ENCODE assay signal across 9 mouse cellular contexts in the genomic region with DNA sequence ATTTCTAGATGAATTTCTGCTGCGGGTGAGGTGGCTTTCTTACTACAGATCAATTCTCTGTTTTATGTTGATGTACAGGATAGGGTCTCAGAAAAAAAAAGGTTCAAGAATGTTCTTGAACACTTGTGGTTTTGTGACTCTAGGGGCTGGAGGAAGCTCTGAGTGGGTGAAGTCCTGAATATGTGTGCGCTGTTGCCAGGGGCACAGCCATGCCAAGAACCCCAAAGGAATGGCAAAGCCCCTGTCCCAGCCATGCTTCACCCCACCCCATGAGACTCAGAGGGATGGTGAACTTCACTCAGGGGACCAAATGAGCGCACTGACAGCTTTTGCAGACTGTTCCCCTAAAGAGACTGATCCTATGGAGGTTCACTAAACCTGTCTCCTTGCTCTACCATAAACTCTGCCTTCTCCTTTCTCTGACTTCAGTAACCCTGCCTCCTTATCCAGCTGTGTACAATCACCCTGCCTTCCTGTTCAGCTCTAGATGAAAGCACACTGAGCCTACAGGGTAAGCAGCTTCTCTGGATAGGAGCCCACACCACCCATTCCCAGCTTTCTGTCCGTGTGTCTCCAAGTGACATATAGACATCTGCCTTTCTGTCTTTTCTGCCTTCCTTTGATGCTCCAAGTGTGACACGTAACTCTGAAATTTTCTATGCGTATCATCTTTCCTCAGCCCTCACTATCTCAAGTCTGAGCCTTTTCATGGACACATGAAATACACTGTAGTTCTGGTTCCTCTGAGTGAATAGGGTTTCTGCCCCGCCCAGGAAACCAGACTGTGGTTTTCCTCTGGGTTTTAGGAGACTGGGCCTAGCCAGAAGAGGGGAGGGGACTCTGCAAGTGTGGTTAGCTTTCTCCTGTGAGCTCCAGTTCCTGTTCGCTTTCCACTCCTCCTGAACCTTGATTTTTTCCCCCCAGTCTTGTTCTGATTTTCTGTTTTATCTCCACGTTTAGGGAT.
DNase-seq lines count a peak whose midpoint lies in the region; ATAC-seq and TF ChIP-seq lines count a peak whose summit lies in the region.
"Had no signal": no experiment of that assay in that cellular context is flagged by ENCODE, and none has a peak within 500 bp of the region (broad histone marks: within the 10 kb centered on the region; RNA-seq: fewer than 3 reads in every experiment).

No protein-coding gene starts in this region.

- 0 out of 2 replicates have a peak, but pooled peaks have one; percentile 55 for ATAC-seq in hindbrain, postnatal 0 days
- no peak for ATAC-seq in hindbrain, embryonic 11.5 days (ENCODE audit: low FRiP score)
- ATAC-seq in hematopoietic stem cell, adult 5-6 weeks (replicated peaks in 1 of 2; ENCODE audit: insufficient read depth in 1 of 2, low FRiP score in 2 of 2, low TSS enrichment in 1 of 2, low read depth in 1 of 2, poor library complexity in 2 of 2, severe bottlenecking in 2 of 2) = peak; percentile 99

- DNase-seq in hindbrain, postnatal 0 days (ENCODE audit: low spot score) = no peak
- DNase-seq in hindbrain, embryonic 11.5 days (ENCODE audit: low spot score) = no peak
- DNase-seq in R1 (ENCODE audit: low read depth, low spot score) = peak; percentile 49
- DNase-seq in right cerebral cortex, postnatal 4 days = no peak
- no peak for DNase-seq in Muller cell, postnatal 12 days (ENCODE audit: inconsistent ontology term)
- no peak for DNase-seq in layer of hippocampus, postnatal 25 days (ENCODE audit: extremely low spot score in 1 of 2, low spot score in 1 of 2)

- H3K27me3 ChIP-seq in hindbrain, postnatal 0 days (ENCODE audit: insufficient read depth, low read length) = no peaks in the 10 kb centered on the region
- no peaks in the 10 kb centered on the region for H3K27me3 ChIP-seq in hindbrain, embryonic 11.5 days (ENCODE audit: control insufficient read depth, insufficient read depth, low read length)
- H3K27me3 ChIP-seq in myocyte (ENCODE audit: control insufficient read depth, insufficient read depth, insufficient read length) = no peaks in the 10 kb centered on the region
- H3K27me3 ChIP-seq: stomach, embryonic 15.5 days had no signal

- H3K27ac ChIP-seq in hindbrain, postnatal 0 days = no peak overlapping the region
- no peak overlapping the region for H3K27ac ChIP-seq in hindbrain, embryonic 11.5 days (ENCODE audit: low read depth, low read length)
- H3K27ac ChIP-seq: stomach, embryonic 15.5 days had no signal

- 81% methylated on average over 9 of the region's 9 CpGs for WGBS in hindbrain, postnatal 0 days
- WGBS in hindbrain, embryonic 11.5 days = 84% methylated on average over 9 of the region's 9 CpGs

- no peak overlapping the region for H3K4me3 ChIP-seq in hindbrain, postnatal 0 days (ENCODE audit: low read length)
- no peak overlapping the region for H3K4me3 ChIP-seq in hindbrain, embryonic 11.5 days (ENCODE audit: low read depth, low read length)
- H3K4me3 ChIP-seq in myocyte = no peak overlapping the region
- H3K4me3 ChIP-seq: stomach, embryonic 15.5 days had no signal

- H3K4me1 ChIP-seq in hindbrain, postnatal 0 days (ENCODE audit: insufficient read depth, low read length) = no peaks in the 10 kb centered on the region
- no peaks in the 10 kb centered on the region for H3K4me1 ChIP-seq in hindbrain, embryonic 11.5 days (replicated peaks; ENCODE audit: control insufficient read depth, insufficient read depth, low read length)
- H3K4me1 ChIP-seq: stomach, embryonic 15.5 days had no signal

- no peaks in the 10 kb centered on the region for H3K79me2 ChIP-seq in myocyte (ENCODE audit: control insufficient read depth, insufficient read depth)

- H3K36me3 ChIP-seq in hindbrain, postnatal 0 days (ENCODE audit: insufficient read depth, low read length) = no peaks in the 10 kb centered on the region
- no peaks in the 10 kb centered on the region for H3K36me3 ChIP-seq in hindbrain, embryonic 11.5 days (ENCODE audit: control insufficient read depth, insufficient read depth, low read length)
- H3K36me3 ChIP-seq in myocyte (ENCODE audit: control insufficient read depth, insufficient read depth) = no peaks in the 10 kb centered on the region
- H3K36me3 ChIP-seq: stomach, embryonic 15.5 days had no signal

- no peaks in the 10 kb centered on the region for H3K9me3 ChIP-seq in hindbrain, postnatal 0 days (ENCODE audit: low read length)
- H3K9me3 ChIP-seq in hindbrain, embryonic 11.5 days (ENCODE audit: control insufficient read depth, low read length) = no peaks in the 10 kb centered on the region
- H3K9me3 ChIP-seq: stomach, embryonic 15.5 days had no signal

- no peak for TF ChIP-seq POLR2A in myocyte (IDR thresholded peaks at IDR 0.05; ENCODE audit: insufficient read length, low read depth)

- no peak overlapping the region for H3K4me2 ChIP-seq in hindbrain, postnatal 0 days (ENCODE audit: low read depth, low read length)
- H3K4me2 ChIP-seq in hindbrain, embryonic 11.5 days (replicated peaks; ENCODE audit: low read depth, low read length) = no peak overlapping the region
- peak overlapping the region; percentile 56 for H3K4me2 ChIP-seq in myocyte (ENCODE audit: low read depth)
- H3K4me2 ChIP-seq: stomach, embryonic 15.5 days had no signal

- no peak overlapping the region for H3K9ac ChIP-seq in hindbrain, postnatal 0 days (replicated peaks; ENCODE audit: low read length)
- H3K9ac ChIP-seq in hindbrain, embryonic 11.5 days (ENCODE audit: low read depth, low read length) = no peak overlapping the region
- H3K9ac ChIP-seq: stomach, embryonic 15.5 days had no signal

- TF ChIP-seq CTCF in hindbrain, postnatal 0 days (IDR thresholded peaks at IDR 0.05; ENCODE audit: low read depth) = no peak

- no peak overlapping the region for H3ac ChIP-seq in myocyte (ENCODE audit: control insufficient read depth, insufficient read length)

TF ChIP-seq in myocyte, 11 proteins besides CTCF, POLR2A, EP300 and RAD21:
- TF ChIP-seq SRF (IDR thresholded peaks at IDR 0.05; ENCODE audit: control insufficient read depth, insufficient read length, low read depth) (no peak), POLR2AphosphoS2 (IDR thresholded peaks at IDR 0.05; ENCODE audit: insufficient read length, low read depth) (no peak), REST (IDR thresholded peaks at IDR 0.05; ENCODE audit: insufficient read depth, insufficient read length) (no peak), TCF12 (IDR thresholded peaks at IDR 0.05; ENCODE audit: insufficient read depth, poor library complexity, severe bottlenecking) (no peak), MAX (IDR thresholded peaks at IDR 0.05; ENCODE audit: low read depth) (no peak), E2F4 (IDR thresholded peaks at IDR 0.05; ENCODE audit: insufficient read depth) (no peak), MYOD1 (IDR thresholded peaks at IDR 0.05; ENCODE audit: control insufficient read depth in 1 of 3, insufficient read length in 2 of 3, low read depth in 2 of 3) (no peak), USF1 (IDR thresholded peaks at IDR 0.05; ENCODE audit: low read depth) (no peak), TCF3 (IDR thresholded peaks at IDR 0.05; ENCODE audit: insufficient read length, low read depth) (no peak), CEBPB (IDR thresholded peaks at IDR 0.05; ENCODE audit: insufficient read depth, poor library complexity, severe bottlenecking) (no peak), MYOG (IDR thresholded peaks at IDR 0.05; ENCODE audit: control insufficient read depth in 1 of 3, insufficient read depth in 1 of 3, insufficient read length in 2 of 3, low read depth in 2 of 3) (no peak)
TF ChIP-seq in myocyte: peak in this region for 0.
